Mouse (Mus musculus): Measurements from ENCODE around the gene Dchs1. TPM values are rescaled to one million over a fixed set of nuclear protein-coding genes. Genes with fewer than 3 reads are reported as not detected.

The Dchs1 gene
- 2.9 and 5.2 TPM in 2 replicates for polyA plus RNA-seq (2012; rRNA removed)

DNA sequence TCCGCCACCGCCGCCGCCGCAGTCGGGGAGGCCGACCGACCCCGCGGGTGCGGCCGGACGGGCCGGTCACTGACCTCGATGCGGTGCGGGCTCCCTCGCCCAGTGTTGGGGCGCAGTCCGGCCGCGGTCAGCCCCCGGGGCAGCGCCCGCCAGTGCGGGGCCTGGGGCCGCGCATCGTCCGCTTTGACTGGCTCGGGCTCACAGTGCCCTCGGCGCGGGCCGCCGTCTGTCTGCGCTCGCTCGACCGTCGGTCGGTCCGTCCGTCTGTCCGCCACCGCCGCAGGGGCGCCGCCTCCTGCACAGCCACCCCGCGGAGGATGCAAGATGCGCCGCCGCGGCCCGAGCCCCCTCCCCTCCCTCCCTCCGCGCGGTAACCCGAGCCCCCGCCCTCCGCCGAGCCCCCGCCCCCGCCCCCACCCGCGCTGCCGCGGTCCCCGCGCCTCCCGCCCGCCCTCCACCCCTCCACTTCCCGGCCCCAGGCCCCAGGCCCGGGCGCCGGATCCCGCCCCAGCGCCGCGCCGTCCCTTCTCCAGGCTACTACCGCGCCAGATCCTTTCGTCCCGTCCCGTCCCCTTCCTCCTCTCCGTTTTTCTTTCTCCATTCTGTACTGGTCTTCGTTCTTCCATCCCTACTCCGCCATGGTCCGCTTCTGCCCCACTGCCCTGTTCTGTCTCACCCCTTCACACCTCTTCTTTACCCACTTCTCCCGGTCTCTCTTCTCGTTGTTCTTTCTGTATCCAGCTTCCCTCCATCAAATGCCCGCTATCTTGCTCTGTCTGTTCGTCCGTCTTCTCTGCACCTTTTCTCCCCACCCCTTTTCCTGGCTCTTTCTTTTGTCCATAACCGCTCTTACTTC is at the start of gene Dchs1:
Gene Dchs1, minus strand, starts transcription at position 370 of the 856 bp plus-strand sequence.
- Histone ChIP-seq H3K4me1 (ENCODE audit: control insufficient read depth, insufficient read depth, insufficient read length, low read length) (0 out of 2 replicates have a peak, but pooled peaks cover 2% of the 10 kb centered on the region), H3K27me3 (ENCODE audit: control insufficient read depth, insufficient read depth, low read length) (peaks cover 29% of the 10 kb centered on the region), H3K4me3 (ENCODE audit: low read depth, low read length) (peak within 1 kb of the TSS; percentile 71), H3K27ac (ENCODE audit: insufficient read depth, low read depth, low read length) (peak within 1 kb of the TSS; percentile 43; the same call in 1 of the 2 replicates), H3K36me3 (ENCODE audit: control insufficient read depth, insufficient read depth, low read length) (no peaks in the 10 kb centered on the region)
- WGBS, result 2% methylated on average over 83 of the region's 97 CpGs
- TF ChIP-seq POLR2A (IDR thresholded peaks at IDR 0.05; ENCODE audit: low read depth, low read length), result no peak
- TF ChIP-seq CTCF (IDR thresholded peaks at IDR 0.05; ENCODE audit: extremely low read depth, insufficient read length, insufficient replicate concordance, low read depth, low read length), result no peak

DNA sequence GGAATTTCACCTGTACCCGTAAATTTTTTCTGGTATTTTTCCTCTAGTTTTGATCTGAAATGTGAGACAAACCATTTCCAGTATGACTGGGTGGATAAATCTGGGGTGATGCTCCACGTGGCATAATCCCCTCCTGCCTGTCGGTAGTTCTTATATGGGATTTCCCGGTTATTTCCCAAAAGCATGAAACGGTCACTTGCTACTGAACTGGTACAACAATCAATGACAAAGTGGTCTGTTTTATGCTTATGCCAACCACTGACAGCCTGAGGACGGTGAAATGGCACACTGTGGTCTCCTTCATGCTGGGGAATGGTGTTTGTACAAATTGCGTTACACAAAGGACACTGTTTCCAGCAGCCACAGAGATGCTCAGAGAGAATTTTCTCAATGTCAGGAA is 36.8 kb upstream of the Dchs1 start:
- 81% methylated on average over 7 of the region's 7 CpGs for WGBS
- TF ChIP-seq CTCF (IDR thresholded peaks at IDR 0.05; ENCODE audit: extremely low read depth, insufficient read length, insufficient replicate concordance, low read depth, low read length) (no peak), POLR2A (IDR thresholded peaks at IDR 0.05; ENCODE audit: low read depth, low read length) (no peak)

DNA sequence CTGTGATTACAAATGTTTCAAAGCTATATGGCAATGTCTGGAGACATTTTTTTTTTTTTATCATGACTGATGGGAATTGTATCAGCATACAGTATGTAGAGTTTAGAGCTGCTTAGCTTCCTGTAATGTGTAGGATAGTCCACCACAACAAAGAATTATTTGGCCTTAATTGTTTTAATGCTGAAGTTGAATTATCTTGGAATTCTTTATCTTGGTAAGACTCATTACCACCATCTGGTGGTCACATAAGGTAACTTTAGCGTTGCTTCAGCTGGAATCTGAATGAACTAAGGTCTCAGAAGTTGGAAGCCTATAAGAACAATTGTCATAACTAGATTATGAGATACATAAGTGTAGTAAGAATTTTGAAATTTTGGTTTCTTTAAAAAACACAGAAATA is 31.0 kb upstream of the Dchs1 start:
- Histone ChIP-seq H3K36me3 (ENCODE audit: control insufficient read depth, insufficient read depth, low read length) (peaks cover 2% of the 10 kb centered on the region; the same call in 1 of the 2 replicates), H3K27me3 (ENCODE audit: control insufficient read depth, insufficient read depth, low read length) (no peaks in the 10 kb centered on the region), H3K4me1 (ENCODE audit: control insufficient read depth, insufficient read depth, insufficient read length, low read length) (no peaks in the 10 kb centered on the region), H3K4me3 (ENCODE audit: low read depth, low read length) (no peak overlapping the region), H3K27ac (ENCODE audit: insufficient read depth, low read depth, low read length) (no peak overlapping the region)
- WGBS, result 0% methylated on average over 1 of the region's 1 CpGs
- TF ChIP-seq POLR2A (IDR thresholded peaks at IDR 0.05; ENCODE audit: low read depth, low read length), result no peak
- no peak for TF ChIP-seq CTCF (IDR thresholded peaks at IDR 0.05; ENCODE audit: extremely low read depth, insufficient read length, insufficient replicate concordance, low read depth, low read length)

More for the DNA sequence above, 36.8 kb upstream of the Dchs1 start:
- Histone ChIP-seq H3K4me3 (ENCODE audit: low read depth, low read length) (no peak overlapping the region), H3K27ac (ENCODE audit: insufficient read depth, low read depth, low read length) (no peak overlapping the region), H3K4me1 (ENCODE audit: control insufficient read depth, insufficient read depth, insufficient read length, low read length) (no peaks in the 10 kb centered on the region), H3K36me3 (ENCODE audit: control insufficient read depth, insufficient read depth, low read length) (peaks cover 11% of the 10 kb centered on the region), H3K27me3 (ENCODE audit: control insufficient read depth, insufficient read depth, low read length) (no peaks in the 10 kb centered on the region)

DNA sequence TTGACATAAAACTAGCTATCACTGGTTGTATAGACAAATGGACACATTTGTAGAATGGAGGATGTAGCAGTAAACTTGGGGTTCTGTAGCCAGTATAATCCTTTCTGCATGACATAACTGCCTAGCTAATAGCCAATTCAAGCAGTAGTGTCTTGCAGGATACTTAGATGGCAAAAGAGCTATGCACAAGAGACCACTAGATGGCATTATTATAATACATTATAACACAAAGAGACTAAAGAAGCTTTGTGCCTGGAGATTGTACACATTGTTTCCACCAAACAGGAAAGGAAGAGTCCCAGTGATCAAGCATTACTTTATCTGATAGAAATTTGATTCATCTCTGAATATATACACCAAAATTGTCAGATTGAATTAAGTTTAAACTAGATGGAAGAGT is 29.3 kb upstream of the Dchs1 start:
- Histone ChIP-seq H3K27ac (ENCODE audit: insufficient read depth, low read depth, low read length) (no peak overlapping the region), H3K36me3 (ENCODE audit: control insufficient read depth, insufficient read depth, low read length) (no peaks in the 10 kb centered on the region), H3K27me3 (ENCODE audit: control insufficient read depth, insufficient read depth, low read length) (no peaks in the 10 kb centered on the region), H3K4me1 (ENCODE audit: control insufficient read depth, insufficient read depth, insufficient read length, low read length) (no peaks in the 10 kb centered on the region), H3K4me3 (ENCODE audit: low read depth, low read length) (no peak overlapping the region)
- TF ChIP-seq CTCF (IDR thresholded peaks at IDR 0.05; ENCODE audit: extremely low read depth, insufficient read length, insufficient replicate concordance, low read depth, low read length), result no peak
- TF ChIP-seq POLR2A (IDR thresholded peaks at IDR 0.05; ENCODE audit: low read depth, low read length), result no peak

DNA sequence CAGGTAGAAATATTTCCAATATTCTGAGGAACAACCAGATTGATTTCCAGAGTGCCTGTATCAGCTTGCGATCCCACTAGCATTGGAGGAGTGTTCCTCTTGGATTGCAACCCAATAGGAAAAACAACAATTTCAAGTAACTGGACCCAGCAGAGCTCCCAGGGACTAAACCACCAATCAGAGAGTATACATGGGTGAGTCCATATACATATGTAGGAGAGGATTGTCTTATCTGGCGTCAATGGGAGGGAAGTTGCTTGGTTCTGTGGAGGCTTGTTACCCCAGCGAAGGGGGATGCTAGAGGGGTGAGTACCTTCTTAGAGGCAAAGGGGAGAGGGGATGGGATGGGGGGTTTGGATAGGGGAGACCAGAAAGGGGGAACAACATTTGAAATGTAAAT is 25.9 kb upstream of the Dchs1 start:
- Histone ChIP-seq H3K27ac (ENCODE audit: insufficient read depth, low read depth, low read length) (no peak overlapping the region), H3K4me1 (ENCODE audit: control insufficient read depth, insufficient read depth, insufficient read length, low read length) (peaks cover 4% of the 10 kb centered on the region; the same call in 1 of the 2 replicates), H3K27me3 (ENCODE audit: control insufficient read depth, insufficient read depth, low read length) (no peaks in the 10 kb centered on the region), H3K36me3 (ENCODE audit: control insufficient read depth, insufficient read depth, low read length) (peaks cover 5% of the 10 kb centered on the region), H3K4me3 (ENCODE audit: low read depth, low read length) (no peak overlapping the region)
- 91% methylated on average over 3 of the region's 3 CpGs for WGBS
- no peak for TF ChIP-seq POLR2A (IDR thresholded peaks at IDR 0.05; ENCODE audit: low read depth, low read length)
- no peak for TF ChIP-seq CTCF (IDR thresholded peaks at IDR 0.05; ENCODE audit: extremely low read depth, insufficient read length, insufficient replicate concordance, low read depth, low read length)

GRCm38 (mm10) chr7:105812566-105812965 is 25.1 kb upstream of the Dchs1 start:
- H3K27me3 ChIP-seq (ENCODE audit: control insufficient read depth, insufficient read depth, low read length), result no peaks in the 10 kb centered on the region
- H3K36me3 ChIP-seq (ENCODE audit: control insufficient read depth, insufficient read depth, low read length), result peaks cover 5% of the 10 kb centered on the region
- WGBS, result 55% methylated on average over 3 of the region's 3 CpGs
- H3K4me3 ChIP-seq (ENCODE audit: low read depth, low read length), result no peak overlapping the region
- peaks cover 4% of the 10 kb centered on the region; the same call in 1 of the 2 replicates for H3K4me1 ChIP-seq (ENCODE audit: control insufficient read depth, insufficient read depth, insufficient read length, low read length)
- TF ChIP-seq CTCF (IDR thresholded peaks at IDR 0.05; ENCODE audit: extremely low read depth, insufficient read length, insufficient replicate concordance, low read depth, low read length), result no peak
- no peak for TF ChIP-seq POLR2A (IDR thresholded peaks at IDR 0.05; ENCODE audit: low read depth, low read length)
- H3K27ac ChIP-seq (ENCODE audit: insufficient read depth, low read depth, low read length), result no peak overlapping the region

GRCm38 (mm10) chr7:105811516-105811915 is 24.1 kb upstream of the Dchs1 start:
- Histone ChIP-seq H3K4me3 (ENCODE audit: low read depth, low read length) (peak overlapping the region; percentile 26; the same call in 1 of the 2 replicates), H3K27ac (ENCODE audit: insufficient read depth, low read depth, low read length) (no peak overlapping the region), H3K4me1 (ENCODE audit: control insufficient read depth, insufficient read depth, insufficient read length, low read length) (peaks cover 4% of the 10 kb centered on the region; the same call in 1 of the 2 replicates), H3K36me3 (ENCODE audit: control insufficient read depth, insufficient read depth, low read length) (peaks cover 5% of the 10 kb centered on the region), H3K27me3 (ENCODE audit: control insufficient read depth, insufficient read depth, low read length) (no peaks in the 10 kb centered on the region)
- no peak for TF ChIP-seq CTCF (IDR thresholded peaks at IDR 0.05; ENCODE audit: extremely low read depth, insufficient read length, insufficient replicate concordance, low read depth, low read length)
- TF ChIP-seq POLR2A (IDR thresholded peaks at IDR 0.05; ENCODE audit: low read depth, low read length), result no peak

Measured in small intestine, adult 2 months (tissue).